Mouse (Mus musculus) G1E (cell line): ENCODE results near the gene Mpg.

Experiments used
- CTCF ChIP-seq: IDR thresholded peaks from 2 replicates; pipeline ENCODE4 v1.5.1; 2012; ENCODE audit warnings: low read depth, low read length, inconsistent platforms, mixed read lengths
- GATA1 ChIP-seq: IDR thresholded peaks from 2 replicates; pipeline ENCODE4 v1.6.1; 2012; ENCODE audit warnings: borderline replicate concordance, low read length, inconsistent platforms, mixed read lengths

- TF ChIP-seq GATA1 (no peak), CTCF (no peak)
Measured at GRCm38 (mm10) chr11:32188881-32189280, 37.4 kb upstream of the Mpg start.
